8 mouse cellular contexts compared by ENCODE assay signal in genomic region chr12:108547251-108547875, GRCm38 (mm10). TPM values are rescaled to one million over a fixed set of nuclear protein-coding genes. Genes with fewer than 3 reads are reported as not detected.
DNase-seq lines count a peak whose midpoint lies in the region; ATAC-seq lines count a peak whose summit lies in the region.

No protein-coding gene starts in this region.

- no peak for ATAC-seq in forebrain, embryonic 16.5 days
- no peak; the same call in 1 of the 2 replicates for ATAC-seq in lung, embryonic 16.5 days (ENCODE audit: low read depth)
- ATAC-seq in hindbrain, embryonic 13.5 days (ENCODE audit: low FRiP score): no peak

- no peak overlapping the region for H3K9ac ChIP-seq in forebrain, embryonic 16.5 days (replicated peaks; ENCODE audit: low read depth, low read length)
- H3K9ac ChIP-seq in lung, embryonic 16.5 days (ENCODE audit: low read length): no peak overlapping the region
- no peak overlapping the region for H3K9ac ChIP-seq in hindbrain, embryonic 13.5 days

- no peak for DNase-seq in forebrain, embryonic 10.5 days (ENCODE audit: extremely low spot score, low spot score)
- DNase-seq in lung, postnatal 10 days: no peak
- peak; percentile 53 for DNase-seq in retina, embryonic 14.5 days (ENCODE audit: low spot score)
- no peak for DNase-seq in c-Kit-positive CD71-positive TER-119-positive erythroid progenitor cells, embryonic 14.5 days (ENCODE audit: low spot score)
- DNase-seq in urinary bladder, adult 2 months (ENCODE audit: low spot score): no peak

- 0 out of 2 replicates have a peak, but pooled peaks cover under 1% of the 10 kb centered on the region for H3K27me3 ChIP-seq in forebrain, embryonic 10.5 days (ENCODE audit: poor library complexity, severe bottlenecking)
- no peaks in the 10 kb centered on the region for H3K27me3 ChIP-seq in forebrain, embryonic 16.5 days (replicated peaks; ENCODE audit: control insufficient read depth, insufficient read depth, low read length)
- no peaks in the 10 kb centered on the region for H3K27me3 ChIP-seq in lung, embryonic 16.5 days (ENCODE audit: control insufficient read depth, insufficient read depth, low read depth, low read length)
- H3K27me3 ChIP-seq in hindbrain, embryonic 13.5 days: no peaks in the 10 kb centered on the region

- WGBS in forebrain, embryonic 10.5 days: 72% methylated on average over 15 of the region's 15 CpGs
- 72% methylated on average over 15 of the region's 15 CpGs for WGBS in forebrain, embryonic 16.5 days
- 54% methylated on average over 15 of the region's 15 CpGs for WGBS in lung, embryonic 16.5 days
- 74% methylated on average over 15 of the region's 15 CpGs for WGBS in hindbrain, embryonic 13.5 days

- H3K4me3 ChIP-seq in forebrain, embryonic 10.5 days: peak overlapping the region; percentile 7; the same call in 1 of the 2 replicates
- H3K4me3 ChIP-seq in forebrain, embryonic 16.5 days (replicated peaks; ENCODE audit: low read length): no peak overlapping the region
- no peak overlapping the region for H3K4me3 ChIP-seq in lung, embryonic 16.5 days (ENCODE audit: low read length)
- H3K4me3 ChIP-seq in hindbrain, embryonic 13.5 days: no peak overlapping the region

- H3K4me2 ChIP-seq in forebrain, embryonic 16.5 days (ENCODE audit: low read length): no peak overlapping the region
- H3K4me2 ChIP-seq in lung, embryonic 16.5 days (ENCODE audit: low read depth, low read length): peak overlapping the region; percentile 24
- no peak overlapping the region for H3K4me2 ChIP-seq in hindbrain, embryonic 13.5 days

- H3K36me3 ChIP-seq in forebrain, embryonic 10.5 days (replicated peaks): no peaks in the 10 kb centered on the region
- H3K36me3 ChIP-seq in forebrain, embryonic 16.5 days (ENCODE audit: control insufficient read depth, insufficient read depth): no peaks in the 10 kb centered on the region
- H3K36me3 ChIP-seq in lung, embryonic 16.5 days (ENCODE audit: control insufficient read depth, insufficient read depth, low read length): no peaks in the 10 kb centered on the region
- H3K36me3 ChIP-seq in hindbrain, embryonic 13.5 days: no peaks in the 10 kb centered on the region

- peaks cover 42% of the 10 kb centered on the region for H3K4me1 ChIP-seq in forebrain, embryonic 10.5 days
- H3K4me1 ChIP-seq in forebrain, embryonic 16.5 days (replicated peaks; ENCODE audit: control insufficient read depth, insufficient read depth, low read length): peaks cover 4% of the 10 kb centered on the region
- peaks cover 12% of the 10 kb centered on the region for H3K4me1 ChIP-seq in lung, embryonic 16.5 days (replicated peaks; ENCODE audit: control insufficient read depth, insufficient read depth, low read length)
- peaks cover 10% of the 10 kb centered on the region for H3K4me1 ChIP-seq in hindbrain, embryonic 13.5 days (replicated peaks)

- peak overlapping the region; percentile 83 for H3K27ac ChIP-seq in forebrain, embryonic 10.5 days
- no peak overlapping the region; the same call in 1 of the 2 replicates for H3K27ac ChIP-seq in forebrain, embryonic 16.5 days (ENCODE audit: low read length)
- peak overlapping the region; percentile 81 for H3K27ac ChIP-seq in lung, embryonic 16.5 days (ENCODE audit: low read length)
- H3K27ac ChIP-seq in hindbrain, embryonic 13.5 days: 0 out of 2 replicates have a peak overlapping the region, but pooled peaks have one; percentile 35

- H3K9me3 ChIP-seq in forebrain, embryonic 10.5 days: peaks cover 9% of the 10 kb centered on the region
- H3K9me3 ChIP-seq in forebrain, embryonic 16.5 days (ENCODE audit: control insufficient read depth, low read length): no peaks in the 10 kb centered on the region
- H3K9me3 ChIP-seq in lung, embryonic 16.5 days (ENCODE audit: control insufficient read depth, low read length): no peaks in the 10 kb centered on the region; the same call in 1 of the 2 replicates
- no peaks in the 10 kb centered on the region for H3K9me3 ChIP-seq in hindbrain, embryonic 13.5 days

RNA-seq across cellular contexts. Expression of gene Evl, which starts 7.2 kb away (rescaled TPM):
- polyA plus RNA-seq in forebrain, embryonic 10.5 days (2016; fragmentation: Nextera tagmentation; extraction: Ambion mirVana): 50.0 and 55.2 TPM in 2 replicates
- 196 and 218 TPM in 2 replicates for polyA plus RNA-seq in forebrain, embryonic 16.5 days (2015; fragmentation: Nextera tagmentation; extraction: Ambion mirVana)
- polyA plus RNA-seq in lung, embryonic 16.5 days (2015; fragmentation: Nextera tagmentation; extraction: Ambion mirVana): 41.6 and 44.6 TPM in 2 replicates
- 205 and 206 TPM in 2 replicates for polyA plus RNA-seq in hindbrain, embryonic 13.5 days (2015; fragmentation: Nextera tagmentation; extraction: Ambion mirVana)
- 42.4 and 43.9 TPM in 2 replicates for polyA plus RNA-seq in urinary bladder, adult 2 months (2012; rRNA removed)
